Mouse (Mus musculus) myocyte (in vitro differentiated cells): ENCODE measurements around the gene Hps4.

ENCODE experiments used
- CEBPB ChIP-seq: IDR thresholded peaks from 2 replicates; pipeline ENCODE4 v1.6.1; 2011; ENCODE audit warnings: mild to moderate bottlenecking, moderate library complexity; ENCODE audit not compliant: poor library complexity, insufficient read depth, severe bottlenecking
- E2F4 ChIP-seq: IDR thresholded peaks from one replicate; pipeline ENCODE4 v1.6.1; 2011; ENCODE audit warnings: mild to moderate bottlenecking, control low read depth, moderate library complexity; ENCODE audit not compliant: insufficient read depth
- MAX ChIP-seq: IDR thresholded peaks from one replicate; pipeline ENCODE4 v1.6.1; 2011; ENCODE audit warnings: low read depth, mild to moderate bottlenecking, control low read depth
- MYOD1 ChIP-seq, 3 experiments: IDR thresholded peaks; one replicate each; pipeline ENCODE4 v1.6.1; 2011; ENCODE audit warnings: control low read depth in 2 of 3, low read depth in 2 of 3, mild to moderate bottlenecking in 2 of 3, moderate library complexity in 1 of 3; ENCODE audit not compliant: insufficient read length in 2 of 3, control insufficient read depth in 1 of 3
- MYOG ChIP-seq, 3 experiments: IDR thresholded peaks; one replicate each; pipeline ENCODE4 v1.6.1; 2011; ENCODE audit warnings: control low read depth in 2 of 3, low read depth in 2 of 3, mild to moderate bottlenecking in 2 of 3; ENCODE audit not compliant: insufficient read length in 2 of 3, control insufficient read depth in 1 of 3, insufficient read depth in 1 of 3
- POLR2A ChIP-seq: IDR thresholded peaks from one replicate; pipeline ENCODE4 v1.6.1; 2011; ENCODE audit warnings: low read depth, mild to moderate bottlenecking, control low read depth, moderate library complexity; ENCODE audit not compliant: insufficient read length
- POLR2AphosphoS2 ChIP-seq: IDR thresholded peaks from one replicate; pipeline ENCODE4 v1.6.1; 2011; ENCODE audit warnings: low read depth, control low read depth; ENCODE audit not compliant: insufficient read length
- REST ChIP-seq: IDR thresholded peaks from one replicate; pipeline ENCODE4 v1.6.1; 2011; ENCODE audit warnings: mild to moderate bottlenecking, control low read depth, moderate library complexity; ENCODE audit not compliant: insufficient read depth, insufficient read length
- TCF12 ChIP-seq: IDR thresholded peaks from one replicate; pipeline ENCODE4 v1.6.1; 2011; ENCODE audit warnings: mild to moderate bottlenecking, control low read depth; ENCODE audit not compliant: poor library complexity, insufficient read depth, severe bottlenecking
- TCF3 ChIP-seq: IDR thresholded peaks from one replicate; pipeline ENCODE4 v1.6.1; 2011; ENCODE audit warnings: low read depth, control low read depth; ENCODE audit not compliant: insufficient read length

DNA sequence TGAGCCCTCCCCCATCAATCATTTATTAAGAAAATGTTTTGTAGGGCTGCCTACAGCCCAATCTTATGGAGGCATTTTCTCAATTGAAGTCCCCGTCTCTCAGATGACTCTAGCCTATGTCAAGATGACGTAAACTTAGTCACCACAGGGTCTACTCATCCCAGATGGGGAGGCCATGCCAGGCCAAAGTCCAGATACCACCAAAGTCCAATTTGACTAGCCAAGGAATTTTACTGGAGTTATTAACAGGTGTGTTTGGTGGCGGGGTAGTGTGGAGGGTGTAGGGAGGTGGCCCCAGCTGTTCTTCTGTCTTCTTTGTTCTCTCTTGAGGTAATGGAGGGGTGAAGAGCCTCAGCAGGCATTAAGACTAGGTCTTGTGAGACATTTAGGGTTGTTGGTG is 17.2 kb downstream of the Hps4 start:
- no peak for TF ChIP-seq POLR2AphosphoS2
- no peak for TF ChIP-seq POLR2A
- TF ChIP-seq MYOG (IDR thresholded peaks at IDR 0.05; ENCODE audit: control insufficient read depth in 1 of 3, insufficient read depth in 1 of 3, insufficient read length in 2 of 3, low read depth in 2 of 3), result no peak
- TF ChIP-seq TCF12, result no peak
- no peak for TF ChIP-seq MAX
- TF ChIP-seq CEBPB, result no peak
- no peak for TF ChIP-seq MYOD1 (IDR thresholded peaks at IDR 0.05; ENCODE audit: control insufficient read depth in 1 of 3, insufficient read length in 2 of 3, low read depth in 2 of 3)
- no peak for TF ChIP-seq TCF3
- TF ChIP-seq REST, result no peak
- no peak for TF ChIP-seq E2F4
